Mouse (Mus musculus) liver, adult (tissue): ENCODE data around the gene Rreb1.

ENCODE experiments used
- GATA4 ChIP-seq: IDR thresholded peaks from 2 replicates; pipeline ENCODE4 v1.6.1; 2014; ENCODE audit warnings: mild to moderate bottlenecking, low read length; ENCODE audit not compliant: insufficient replicate concordance

Rreb1 gene

GRCm38 (mm10) chr13:37999713-38000112 lies 221.5 kb downstream of the Rreb1 start:
- no peak for TF ChIP-seq GATA4
